In genomic region chr11:97664771-97665240, GRCm38 (mm10) we compare ENCODE assay signal across 7 mouse cellular contexts. TPM values are rescaled to one million over a fixed set of nuclear protein-coding genes. Genes with fewer than 3 reads are reported as not detected.
A peak's percentile ranks its signal among the peaks of the same experiment; 100 is the strongest.
DNase-seq lines count a peak whose midpoint lies in the region; ATAC-seq and TF ChIP-seq lines count a peak whose summit lies in the region.

No protein-coding gene starts in this region.

- H3K9me3 ChIP-seq in heart, embryonic 14.5 days (ENCODE audit: control insufficient read depth, low read length) = no peaks in the 10 kb centered on the region
- H3K9me3 ChIP-seq in limb, embryonic 12.5 days = no peaks in the 10 kb centered on the region

- ATAC-seq in heart, embryonic 14.5 days (ENCODE audit: insufficient number of reproducible peaks, insufficient read depth, low FRiP score, low read depth) = no peak
- ATAC-seq in limb, embryonic 12.5 days (ENCODE audit: insufficient number of reproducible peaks, insufficient read depth, low FRiP score, low TSS enrichment, low read depth) = no peak
- ATAC-seq in megakaryocyte, adult 5-6 weeks (ENCODE audit: poor library complexity, severe bottlenecking) = no peak

- H3K27me3 ChIP-seq in heart, embryonic 14.5 days (ENCODE audit: control insufficient read depth, insufficient read depth, low read length) = no peaks in the 10 kb centered on the region
- H3K27me3 ChIP-seq in limb, embryonic 12.5 days = peaks cover 17% of the 10 kb centered on the region

- TF ChIP-seq CTCF in olfactory bulb, adult 2 months (IDR thresholded peaks at IDR 0.05; ENCODE audit: insufficient read depth, low read depth, low read length) = no peak

- H3K27ac ChIP-seq in heart, embryonic 14.5 days (replicated peaks in 1 of 2; ENCODE audit: control insufficient read depth in 1 of 2, insufficient read depth in 1 of 2, low read depth in 2 of 2, low read length in 2 of 2) = peak overlapping the region in 1 of 2 experiments; percentile 9; a peak in 1 of 4 replicates
- H3K27ac ChIP-seq in limb, embryonic 12.5 days = no peak overlapping the region
- no peak overlapping the region for H3K27ac ChIP-seq in olfactory bulb, adult 2 months (ENCODE audit: insufficient read depth, low read depth, low read length)

- 26% methylated on average over 6 of the region's 6 CpGs for WGBS in heart, embryonic 14.5 days
- WGBS in limb, embryonic 12.5 days = 30% methylated on average over 6 of the region's 6 CpGs
- 33% methylated on average over 6 of the region's 6 CpGs for WGBS in olfactory bulb, adult 2 months

- peak overlapping the region; percentile 86 for H3K4me2 ChIP-seq in heart, embryonic 14.5 days (ENCODE audit: low read length)
- H3K4me2 ChIP-seq in limb, embryonic 12.5 days = peak overlapping the region; percentile 85

- DNase-seq in CD4-positive helper T cell, adult 2 months (ENCODE audit: low read depth, low spot score) = peak; percentile 68
- DNase-seq in ES-CJ7 (ENCODE audit: low read depth, low spot score) = peak; percentile 88
- no peak for DNase-seq in left cerebral cortex, postnatal 14 days (ENCODE audit: low spot score in 2 of 2)

- TF ChIP-seq POLR2A in olfactory bulb, adult 2 months (IDR thresholded peaks at IDR 0.05; ENCODE audit: insufficient read depth, low read depth, low read length) = no peak

- peak overlapping the region; percentile 73 to 90; a peak in 3 of 4 replicates for H3K4me3 ChIP-seq in heart, embryonic 14.5 days (ENCODE audit: control insufficient read depth in 1 of 2, insufficient read depth in 1 of 2, low read depth in 1 of 2, low read length in 2 of 2)
- peak overlapping the region; percentile 92 for H3K4me3 ChIP-seq in limb, embryonic 12.5 days (replicated peaks)
- peak overlapping the region; percentile 23 for H3K4me3 ChIP-seq in olfactory bulb, adult 2 months (ENCODE audit: insufficient read depth, low read depth, low read length)

- intact Hi-C loops in left cerebral cortex, postnatal 14 days (cut with DNase I) = no loop called here

- peaks cover 42 to 47% of the 10 kb centered on the region in 2 experiments for H3K4me1 ChIP-seq in heart, embryonic 14.5 days (ENCODE audit: control insufficient read depth in 2 of 2, insufficient read depth in 2 of 2, low read length in 2 of 2)
- peaks cover 45% of the 10 kb centered on the region for H3K4me1 ChIP-seq in limb, embryonic 12.5 days (replicated peaks)
- H3K4me1 ChIP-seq in olfactory bulb, adult 2 months (ENCODE audit: control insufficient read depth, insufficient read depth, low read length) = peaks cover 45% of the 10 kb centered on the region

- H3K9ac ChIP-seq in heart, embryonic 14.5 days (ENCODE audit: low read length) = peak overlapping the region; percentile 95
- peak overlapping the region; percentile 90; the same call in 1 of the 2 replicates for H3K9ac ChIP-seq in limb, embryonic 12.5 days (replicated peaks)

- peaks cover 44% of the 10 kb centered on the region for H3K36me3 ChIP-seq in heart, embryonic 14.5 days (ENCODE audit: control insufficient read depth, insufficient read depth, low read length)
- H3K36me3 ChIP-seq in limb, embryonic 12.5 days = peaks cover 46% of the 10 kb centered on the region

RNA-seq across cellular contexts. Expression of gene Mllt6, which starts 1.6 kb away (rescaled TPM):
- 3.2 and 3.3 TPM in 2 replicates for polyA plus RNA-seq in heart, embryonic 14.5 days (2014; fragmentation: Nextera tagmentation; extraction: Ambion mirVana)
- polyA plus RNA-seq in limb, embryonic 12.5 days (2016; fragmentation: Nextera tagmentation; extraction: Ambion mirVana) = 2.8 and 2.9 TPM in 2 replicates
- 69.4 and 106 TPM in 2 replicates for polyA plus RNA-seq in olfactory bulb, adult 2 months (2012; ENCODE audit: insufficient read depth, insufficient read length, low replicate concordance, missing spikeins)
- 4.3 and 6.3 TPM in 2 replicates for total RNA-seq in megakaryocyte, adult 5-6 weeks (2015)
- total RNA-seq in megakaryocyte, adult 5-6 weeks (2017) = 6.9 and 7.1 TPM in 2 replicates
- total RNA-seq in left cerebral cortex, postnatal 14 days (2021) = 10 to 100 TPM; 79.8 to 80.1 TPM

RNA-seq across cellular contexts. Expression of gene Cisd3, which starts 20.8 kb away (rescaled TPM):
- polyA plus RNA-seq in heart, embryonic 14.5 days (2014; fragmentation: Nextera tagmentation; extraction: Ambion mirVana) = 52.6 and 63.2 TPM in 2 replicates
- polyA plus RNA-seq in limb, embryonic 12.5 days (2016; fragmentation: Nextera tagmentation; extraction: Ambion mirVana) = 10.0 and 11.3 TPM in 2 replicates
- not detected in 2 replicates for polyA plus RNA-seq in olfactory bulb, adult 2 months (2012; ENCODE audit: insufficient read depth, insufficient read length, low replicate concordance, missing spikeins)
- total RNA-seq in megakaryocyte, adult 5-6 weeks (2015) = 18.7 and 19.8 TPM in 2 replicates
- 2.3 and 12.8 TPM in 2 replicates for total RNA-seq in megakaryocyte, adult 5-6 weeks (2017)
- 10 to 100 TPM; 36.7 to 38.9 TPM for total RNA-seq in left cerebral cortex, postnatal 14 days (2021)

RNA-seq across cellular contexts. Expression of gene Epop, which starts 35.3 kb away (rescaled TPM):
- 0.77 and 1.00 TPM in 2 replicates for polyA plus RNA-seq in heart, embryonic 14.5 days (2014; fragmentation: Nextera tagmentation; extraction: Ambion mirVana)
- 16.4 and 16.9 TPM in 2 replicates for polyA plus RNA-seq in limb, embryonic 12.5 days (2016; fragmentation: Nextera tagmentation; extraction: Ambion mirVana)
- not detected in 2 replicates for polyA plus RNA-seq in olfactory bulb, adult 2 months (2012; ENCODE audit: insufficient read depth, insufficient read length, low replicate concordance, missing spikeins)
- 0.18 and 1.2 TPM in 2 replicates for total RNA-seq in megakaryocyte, adult 5-6 weeks (2015)
- total RNA-seq in megakaryocyte, adult 5-6 weeks (2017) = 0.40 TPM in 1 of 2 replicates, not detected in the other
- 10 to 100 TPM; 34.7 to 37.7 TPM for total RNA-seq in left cerebral cortex, postnatal 14 days (2021)

RNA-seq across cellular contexts. Expression of gene Pcgf2, which starts 35.5 kb away (rescaled TPM):
- polyA plus RNA-seq in heart, embryonic 14.5 days (2014; fragmentation: Nextera tagmentation; extraction: Ambion mirVana) = 12.5 and 14.5 TPM in 2 replicates
- 20.2 and 20.3 TPM in 2 replicates for polyA plus RNA-seq in limb, embryonic 12.5 days (2016; fragmentation: Nextera tagmentation; extraction: Ambion mirVana)
- polyA plus RNA-seq in olfactory bulb, adult 2 months (2012; ENCODE audit: insufficient read depth, insufficient read length, low replicate concordance, missing spikeins) = not detected in 2 replicates
- 2.8 and 3.1 TPM in 2 replicates for total RNA-seq in megakaryocyte, adult 5-6 weeks (2015)
- total RNA-seq in megakaryocyte, adult 5-6 weeks (2017) = 1.0 and 2.4 TPM in 2 replicates
- total RNA-seq in left cerebral cortex, postnatal 14 days (2021) = 10 to 100 TPM; 31.3 to 35.8 TPM

RNA-seq across cellular contexts. Expression of gene Psmb3, which starts 38.4 kb away (rescaled TPM):
- 430 and 441 TPM in 2 replicates for polyA plus RNA-seq in heart, embryonic 14.5 days (2014; fragmentation: Nextera tagmentation; extraction: Ambion mirVana)
- polyA plus RNA-seq in limb, embryonic 12.5 days (2016; fragmentation: Nextera tagmentation; extraction: Ambion mirVana) = 481 TPM in 2 replicates
- not detected in 2 replicates for polyA plus RNA-seq in olfactory bulb, adult 2 months (2012; ENCODE audit: insufficient read depth, insufficient read length, low replicate concordance, missing spikeins)
- 81.0 and 111 TPM in 2 replicates for total RNA-seq in megakaryocyte, adult 5-6 weeks (2015)
- 137 and 179 TPM in 2 replicates for total RNA-seq in megakaryocyte, adult 5-6 weeks (2017)
- total RNA-seq in left cerebral cortex, postnatal 14 days (2021) = 100 to 1,000 TPM; 133 to 136 TPM

Comparison
In these comparisons a context has a peak if more than half of its experiments do, and no peak if none do; other contexts are left out.
1. DNase-seq: peak in CD4-positive helper T cell, adult 2 months (single experiment) and ES-CJ7 (single experiment); none in left cerebral cortex, postnatal 14 days (0 of 2).
2. H3K4me3 ChIP-seq: peak in every context shown above with its lines; median percentile 92 in limb, embryonic 12.5 days; 82 in heart, embryonic 14.5 days; 23 in olfactory bulb, adult 2 months.
3. RNA of gene Mllt6, which starts 1.6 kb away (polyA plus RNA-seq): 69.4 to 106 TPM in olfactory bulb, adult 2 months; 3.2 to 3.3 TPM in heart, embryonic 14.5 days and 2.8 to 2.9 TPM in limb, embryonic 12.5 days; every median in the first group is over 10 times any median in the second.